In the genomic region with DNA sequence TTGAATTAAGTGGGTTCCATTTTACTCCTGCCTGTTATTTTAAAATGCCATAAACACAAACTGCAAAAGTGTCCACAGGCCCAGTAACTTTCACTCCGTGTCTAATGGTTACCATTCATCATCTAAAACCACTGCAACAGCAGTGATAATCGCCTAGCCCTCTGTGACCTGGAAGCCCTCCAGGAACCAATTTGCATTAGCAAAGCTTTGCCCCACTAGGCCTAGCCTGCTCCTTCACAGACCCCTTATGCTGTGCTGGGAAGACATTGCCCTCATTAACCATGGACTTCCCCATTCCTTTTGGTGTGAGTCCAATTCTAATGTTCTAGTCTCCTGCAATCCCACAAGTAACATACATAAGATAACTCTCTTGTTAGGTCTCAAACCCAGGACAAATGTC, we compare ENCODE assay signal across 28 mouse cellular contexts.
"Had no signal": no experiment of that assay in that cellular context is flagged by ENCODE, and none has a peak within 500 bp of the region (broad histone marks: within the 10 kb centered on the region; RNA-seq: fewer than 3 reads in every experiment).

No protein-coding gene starts in this region.

- H3K27ac ChIP-seq: heart, adult 2 months; heart, embryonic 13.5 days; heart, embryonic 15.5 days; hindbrain, embryonic 13.5 days; hindbrain, embryonic 15.5 days; hindbrain, postnatal 0 days; kidney, embryonic 15.5 days; kidney, postnatal 0 days; limb, embryonic 13.5 days; limb, embryonic 15.5 days; liver, embryonic 13.5 days; liver, embryonic 15.5 days had no signal

- H3K36me3 ChIP-seq: heart, embryonic 13.5 days; heart, embryonic 15.5 days; hindbrain, embryonic 13.5 days; hindbrain, embryonic 15.5 days; kidney, embryonic 15.5 days; limb, embryonic 13.5 days; limb, embryonic 15.5 days; liver, embryonic 13.5 days; liver, embryonic 15.5 days had no signal

- H3K27me3 ChIP-seq: heart, embryonic 13.5 days; heart, embryonic 15.5 days; hindbrain, embryonic 13.5 days; hindbrain, embryonic 15.5 days; kidney, embryonic 15.5 days; limb, embryonic 13.5 days; limb, embryonic 15.5 days; liver, embryonic 13.5 days; liver, embryonic 15.5 days had no signal

- H3K9ac ChIP-seq: heart, embryonic 13.5 days; heart, embryonic 15.5 days; hindbrain, embryonic 13.5 days; hindbrain, embryonic 15.5 days; kidney, embryonic 15.5 days; limb, embryonic 13.5 days; limb, embryonic 15.5 days; liver, embryonic 13.5 days; liver, embryonic 15.5 days; liver, postnatal 0 days had no signal

- H3K4me2 ChIP-seq: heart, embryonic 11.5 days; heart, embryonic 13.5 days; heart, embryonic 15.5 days; hindbrain, embryonic 13.5 days; hindbrain, embryonic 15.5 days; kidney, embryonic 15.5 days; limb, embryonic 13.5 days; limb, embryonic 15.5 days; liver, embryonic 13.5 days; liver, embryonic 15.5 days had no signal

- H3K4me1 ChIP-seq: heart, embryonic 13.5 days; heart, embryonic 15.5 days; hindbrain, embryonic 13.5 days; hindbrain, embryonic 15.5 days; kidney, embryonic 15.5 days; limb, embryonic 13.5 days; limb, embryonic 15.5 days; liver, embryonic 13.5 days; liver, embryonic 15.5 days had no signal

- H3K4me3 ChIP-seq: heart, adult 2 months; heart, embryonic 13.5 days; heart, embryonic 15.5 days; hindbrain, embryonic 13.5 days; hindbrain, embryonic 15.5 days; kidney, embryonic 15.5 days; limb, embryonic 13.5 days; limb, embryonic 15.5 days; liver, embryonic 13.5 days; liver, embryonic 15.5 days had no signal

- ATAC-seq: hindbrain, postnatal 0 days; intestine, embryonic 16.5 days; liver, postnatal 0 days had no signal

- H3K9me3 ChIP-seq: heart, embryonic 13.5 days; heart, embryonic 15.5 days; hindbrain, embryonic 13.5 days; hindbrain, embryonic 15.5 days; kidney, embryonic 15.5 days; limb, embryonic 13.5 days; limb, embryonic 15.5 days; liver, embryonic 13.5 days; liver, embryonic 15.5 days had no signal

- DNase-seq: gastrocnemius, postnatal 14 days; gastrocnemius, postnatal 36 days; heart, adult 11 months; heart, adult 2 months; heart, postnatal 14 days; heart, postnatal 36 days; kidney, adult 11 months; kidney, adult 2 months; kidney, adult 9 months; kidney, postnatal 14 days; kidney, postnatal 36 days; layer of hippocampus, adult 9-11 months; layer of hippocampus, postnatal 36 days; left cerebral cortex, postnatal 4 days; liver, embryonic 13.5 days; liver, postnatal 0 days had no signal
